Mouse (Mus musculus): ENCODE data around the gene Cavin4. TPM values are rescaled to one million over a fixed set of nuclear protein-coding genes. Genes with fewer than 3 reads are reported as not detected.
"Not testable (repeated sequence)": the region's sequence is repeated elsewhere in the genome, so short reads cannot be mapped to it uniquely, and the experiment has no call there.

Gene Cavin4
- polyA plus RNA-seq, 2 experiments = 5.2 to 5.7 TPM

DNA sequence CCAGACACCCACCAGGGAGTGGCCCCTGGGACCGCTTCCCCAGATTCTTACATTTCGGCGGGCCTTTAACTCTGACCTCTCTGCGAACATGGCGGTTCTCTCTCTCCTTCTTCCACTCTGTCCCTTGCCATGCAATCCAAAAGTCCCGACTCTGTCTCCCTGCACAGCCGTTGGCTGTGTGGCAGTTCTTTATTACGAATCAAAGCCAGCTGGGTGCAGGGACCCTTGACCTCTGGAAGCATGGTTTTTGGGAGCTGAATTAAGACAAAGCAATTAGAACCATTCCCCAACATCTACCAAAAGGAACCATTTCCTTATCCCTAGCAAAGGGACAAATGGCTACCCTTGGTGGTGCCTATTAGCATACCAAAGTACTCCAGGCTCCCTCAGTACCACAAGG, 19.8 kb downstream of the Cavin4 start:
- Histone ChIP-seq H3K4me3 (replicated peaks; ENCODE audit: low read length) (no peak overlapping the region), H3K27me3 (ENCODE audit: control insufficient read depth, insufficient read depth, low read length) (no peaks in the 10 kb centered on the region), H3K9ac (ENCODE audit: low read depth, low read length, severe bottlenecking) (no peak overlapping the region), H3K36me3 (ENCODE audit: control insufficient read depth, insufficient read depth, low read length) (no peaks in the 10 kb centered on the region), H3K4me2 (replicated peaks; ENCODE audit: low read depth, low read length, severe bottlenecking) (no peak overlapping the region), H3K9me3 (ENCODE audit: control insufficient read depth, low read length) (no peaks in the 10 kb centered on the region), H3K27ac (replicated peaks; ENCODE audit: low read depth, low read length) (no peak overlapping the region), H3K4me1 (ENCODE audit: control insufficient read depth, insufficient read depth, low read length) (no peaks in the 10 kb centered on the region)
- 70% methylated on average over 8 of the region's 8 CpGs for WGBS
- DNase-seq (ENCODE audit: low spot score) (no peak), ATAC-seq (ENCODE audit: low FRiP score, low read depth) (no peak)
- TF ChIP-seq POLR2A (IDR thresholded peaks at IDR 0.05; ENCODE audit: borderline replicate concordance, extremely low read depth, insufficient read depth, insufficient read length) = no peak

DNA sequence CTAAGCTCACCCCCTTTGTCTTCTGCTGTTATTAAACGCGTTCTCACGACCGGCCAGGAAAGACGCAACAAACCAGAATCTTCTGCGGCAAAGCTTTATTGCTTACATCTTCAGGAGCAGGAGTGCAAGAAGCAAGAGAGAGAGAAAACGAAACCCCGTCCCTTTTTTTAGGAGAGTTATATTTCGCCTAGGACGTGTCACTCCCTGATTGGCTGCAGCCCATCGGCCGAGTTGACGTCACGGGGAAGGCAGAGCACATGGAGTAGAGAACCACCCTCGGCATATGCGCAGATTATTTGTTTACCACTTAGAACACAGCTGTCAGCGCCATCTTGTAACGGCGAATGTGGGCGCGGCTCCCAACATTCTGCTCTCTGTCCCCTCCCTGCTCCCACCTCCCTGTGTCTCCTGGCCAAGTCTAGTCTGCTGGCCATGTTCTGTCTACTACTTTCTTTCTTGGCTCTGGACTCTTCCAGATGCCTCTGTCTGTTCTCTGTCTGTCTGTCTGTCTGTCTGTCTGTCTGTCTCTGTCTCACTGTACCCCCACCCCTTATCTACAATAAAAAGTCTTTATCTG, 20.4 kb downstream of the Cavin4 start:
- H3K4me2 ChIP-seq (replicated peaks; ENCODE audit: low read depth, low read length, severe bottlenecking); ATAC-seq (ENCODE audit: low FRiP score, low read depth); DNase-seq (ENCODE audit: low spot score); H3K9ac ChIP-seq (ENCODE audit: low read depth, low read length, severe bottlenecking); H3K27ac ChIP-seq (replicated peaks; ENCODE audit: low read depth, low read length); H3K9me3 ChIP-seq (ENCODE audit: control insufficient read depth, low read length); H3K4me3 ChIP-seq (replicated peaks; ENCODE audit: low read length); H3K27me3 ChIP-seq (ENCODE audit: control insufficient read depth, insufficient read depth, low read length); H3K36me3 ChIP-seq (ENCODE audit: control insufficient read depth, insufficient read depth, low read length); H3K4me1 ChIP-seq (ENCODE audit: control insufficient read depth, insufficient read depth, low read length): not testable (repeated sequence)
- 93% methylated on average over 14 of the region's 21 CpGs for WGBS

DNA sequence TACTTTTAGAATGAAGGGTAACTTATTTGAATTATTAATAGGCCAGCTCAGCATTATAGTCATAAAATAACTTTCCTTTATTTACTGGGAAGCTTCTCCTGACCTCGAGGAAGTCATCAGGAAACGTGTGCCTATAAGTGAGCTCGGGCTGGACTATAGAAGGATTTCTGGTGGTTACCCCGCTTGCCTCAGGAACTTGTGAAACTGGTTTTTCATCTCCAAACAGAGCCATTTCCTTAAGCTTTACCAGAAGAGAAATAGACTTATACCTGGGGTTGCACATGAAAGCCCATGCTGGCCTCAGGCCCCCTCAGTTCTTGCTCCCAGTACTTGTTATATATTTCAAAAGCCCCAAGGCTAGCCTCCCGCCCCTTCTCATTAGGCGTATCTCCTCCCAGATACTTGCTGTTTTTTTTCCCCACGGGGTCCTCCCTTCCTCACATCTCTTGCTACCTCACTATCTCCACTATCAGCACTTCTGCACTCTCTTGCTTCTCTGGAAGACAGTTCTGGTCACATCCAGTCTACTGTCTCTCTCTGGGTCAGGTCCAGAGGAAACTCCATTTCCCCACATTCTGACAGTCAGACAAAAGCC, 21.4 kb downstream of the Cavin4 start:
- H3K4me3 ChIP-seq (replicated peaks; ENCODE audit: low read length) = no peak overlapping the region
- H3K4me1 ChIP-seq (ENCODE audit: control insufficient read depth, insufficient read depth, low read length) = no peaks in the 10 kb centered on the region
- no peak for ATAC-seq (ENCODE audit: low FRiP score, low read depth)
- no peaks in the 10 kb centered on the region for H3K9me3 ChIP-seq (ENCODE audit: control insufficient read depth, low read length)
- TF ChIP-seq POLR2A (IDR thresholded peaks at IDR 0.05; ENCODE audit: borderline replicate concordance, extremely low read depth, insufficient read depth, insufficient read length) = no peak
- H3K36me3 ChIP-seq (ENCODE audit: control insufficient read depth, insufficient read depth, low read length) = no peaks in the 10 kb centered on the region
- H3K9ac ChIP-seq (ENCODE audit: low read depth, low read length, severe bottlenecking) = no peak overlapping the region
- DNase-seq (ENCODE audit: low spot score) = no peak
- 79% methylated on average over 7 of the region's 7 CpGs for WGBS
- H3K27me3 ChIP-seq (ENCODE audit: control insufficient read depth, insufficient read depth, low read length) = no peaks in the 10 kb centered on the region
- H3K4me2 ChIP-seq (replicated peaks; ENCODE audit: low read depth, low read length, severe bottlenecking) = no peak overlapping the region
- H3K27ac ChIP-seq (replicated peaks; ENCODE audit: low read depth, low read length) = no peak overlapping the region

DNA sequence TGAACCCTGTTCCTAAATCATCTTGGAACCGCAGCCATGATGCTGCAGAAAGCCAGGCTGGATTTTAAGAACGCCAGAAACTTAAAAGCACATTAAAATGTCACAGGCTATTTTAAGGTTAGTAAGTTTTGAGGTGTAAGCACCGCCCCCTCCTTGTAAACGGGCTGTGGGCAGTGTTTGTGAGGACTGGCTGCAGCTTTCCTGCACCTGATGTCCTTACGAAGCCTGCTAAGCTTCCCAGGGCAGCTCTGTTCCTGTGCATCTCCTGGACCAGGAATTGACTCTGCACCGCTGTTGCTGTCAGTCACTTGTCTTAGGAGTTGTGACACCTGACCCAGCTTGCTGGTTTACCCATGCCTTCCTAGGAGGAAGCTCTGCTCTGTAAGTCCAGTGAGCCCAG, 24.8 kb downstream of the Cavin4 start:
- Histone ChIP-seq H3K4me1 (ENCODE audit: control insufficient read depth, insufficient read depth, low read length) (no peaks in the 10 kb centered on the region), H3K27ac (replicated peaks; ENCODE audit: low read depth, low read length) (no peak overlapping the region)

DNA sequence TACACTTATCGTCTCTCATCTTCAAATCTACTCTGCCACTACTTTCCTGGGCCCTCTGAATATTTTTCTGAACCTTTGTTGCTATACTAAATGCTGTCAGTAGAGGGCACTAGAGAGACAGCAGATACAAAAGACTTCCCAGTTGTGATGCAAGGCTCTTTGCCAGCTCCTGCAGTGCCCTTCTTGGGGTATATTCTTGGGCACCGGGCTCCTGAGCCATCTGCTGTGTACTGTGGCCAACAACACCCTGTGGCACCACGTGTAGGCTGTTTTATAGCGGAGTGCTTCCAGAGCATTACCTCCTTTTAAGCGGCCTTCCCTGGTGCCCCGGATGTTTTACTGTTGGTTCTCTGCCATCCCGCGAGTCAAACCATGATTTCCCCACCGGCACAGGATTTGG, 27.3 kb downstream of the Cavin4 start:
- Histone ChIP-seq H3K27me3 (ENCODE audit: control insufficient read depth, insufficient read depth, low read length) (no peaks in the 10 kb centered on the region), H3K36me3 (ENCODE audit: control insufficient read depth, insufficient read depth, low read length) (no peaks in the 10 kb centered on the region), H3K9me3 (ENCODE audit: control insufficient read depth, low read length) (no peaks in the 10 kb centered on the region), H3K4me3 (replicated peaks; ENCODE audit: low read length) (no peak overlapping the region), H3K27ac (replicated peaks; ENCODE audit: low read depth, low read length) (no peak overlapping the region), H3K9ac (ENCODE audit: low read depth, low read length, severe bottlenecking) (no peak overlapping the region), H3K4me2 (replicated peaks; ENCODE audit: low read depth, low read length, severe bottlenecking) (no peak overlapping the region), H3K4me1 (ENCODE audit: control insufficient read depth, insufficient read depth, low read length) (no peaks in the 10 kb centered on the region)
- DNase-seq (ENCODE audit: low spot score) (peak; percentile 25), ATAC-seq (ENCODE audit: low FRiP score, low read depth) (no peak)
- no peak for TF ChIP-seq POLR2A (IDR thresholded peaks at IDR 0.05; ENCODE audit: borderline replicate concordance, extremely low read depth, insufficient read depth, insufficient read length)
- WGBS = 80% methylated on average over 9 of the region's 9 CpGs

More for the DNA sequence above, 24.8 kb downstream of the Cavin4 start:
- TF ChIP-seq POLR2A (IDR thresholded peaks at IDR 0.05; ENCODE audit: borderline replicate concordance, extremely low read depth, insufficient read depth, insufficient read length) = no peak
- Histone ChIP-seq H3K9ac (ENCODE audit: low read depth, low read length, severe bottlenecking) (no peak overlapping the region), H3K27me3 (ENCODE audit: control insufficient read depth, insufficient read depth, low read length) (no peaks in the 10 kb centered on the region), H3K9me3 (ENCODE audit: control insufficient read depth, low read length) (no peaks in the 10 kb centered on the region), H3K36me3 (ENCODE audit: control insufficient read depth, insufficient read depth, low read length) (no peaks in the 10 kb centered on the region), H3K4me3 (replicated peaks; ENCODE audit: low read length) (no peak overlapping the region), H3K4me2 (replicated peaks; ENCODE audit: low read depth, low read length, severe bottlenecking) (no peak overlapping the region)
- ATAC-seq (ENCODE audit: low FRiP score, low read depth) (no peak), DNase-seq (ENCODE audit: low spot score) (no peak)
- WGBS = 28% methylated on average over 6 of the region's 6 CpGs
